Mouse (Mus musculus): ENCODE measurements around the gene Snhg11.
"Not testable (repeated sequence)": the region's sequence is repeated elsewhere in the genome, so short reads cannot be mapped to it uniquely, and the experiment has no call there.

Gene Snhg11

GRCm38 (mm10) chr2:158369474-158370172, 5.8 kb upstream of the Snhg11 start:
- no peak for DNase-seq

- DNase-seq: no peak
Observed at GRCm38 (mm10) chr2:158370173-158370550, 5.3 kb upstream of the Snhg11 start.

- DNase-seq: no peak
Observed at GRCm38 (mm10) chr2:158373061-158373460, 2.4 kb upstream of the Snhg11 start.

GRCm38 (mm10) chr2:158373516-158373915, 1.9 kb upstream of the Snhg11 start:
- no peak for DNase-seq

GRCm38 (mm10) chr2:158376123-158376687, 767 bp downstream of the Snhg11 start:
- no peak for DNase-seq

GRCm38 (mm10) chr2:158376798-158377197, 1.4 kb downstream of the Snhg11 start:
- peak; percentile 51 for DNase-seq

GRCm38 (mm10) chr2:158377811-158378210, 2.4 kb downstream of the Snhg11 start:
- no peak for DNase-seq

GRCm38 (mm10) chr2:158379354-158380078, 4.1 kb downstream of the Snhg11 start:
- DNase-seq: peak; percentile 69

- DNase-seq: no peak
Observed at GRCm38 (mm10) chr2:158386072-158386471, 10.6 kb downstream of the Snhg11 start.

GRCm38 (mm10) chr2:158389421-158389820, 14.0 kb downstream of the Snhg11 start:
- no peak for DNase-seq

GRCm38 (mm10) chr2:158396369-158396768, 20.9 kb downstream of the Snhg11 start:
- no peak for DNase-seq

GRCm38 (mm10) chr2:158397140-158397539, 21.7 kb downstream of the Snhg11 start:
- not testable (repeated sequence) for DNase-seq

GRCm38 (mm10) chr2:158402915-158403314, 27.5 kb downstream of the Snhg11 start:
- DNase-seq: no peak

GRCm38 (mm10) chr2:158408997-158409594, 33.7 kb downstream of the Snhg11 start:
- no peak for DNase-seq

GRCm38 (mm10) chr2:158409595-158410021, 34.2 kb downstream of the Snhg11 start, which contains the start of gene Ralgapb:
TSS of gene Ralgapb (plus strand) at chr2:158409848.
- DNase-seq: peak; percentile 99

- peak; percentile 36 for DNase-seq
Observed at GRCm38 (mm10) chr2:158410022-158411014, 34.9 kb downstream of the Snhg11 start.

- DNase-seq: no peak
Observed at GRCm38 (mm10) chr2:158413240-158413639, 37.8 kb downstream of the Snhg11 start.

- no peak for DNase-seq
Observed at GRCm38 (mm10) chr2:158415826-158416225, 40.4 kb downstream of the Snhg11 start.

- DNase-seq: no peak
Observed at GRCm38 (mm10) chr2:158418663-158419062, 43.2 kb downstream of the Snhg11 start.

Data from right cerebral cortex, postnatal 14 days (tissue).